Mouse (Mus musculus) neural tube, embryonic 11.5 days (tissue): ENCODE results near the gene Pus1. TPM values are rescaled to one million over a fixed set of nuclear protein-coding genes. Genes with fewer than 3 reads are reported as not detected.

Source experiments
- ATAC-seq: fragments of 200-750 bp; cut with Nextera tagmentation; 2 replicates; pipeline ENCODE4 v1.8.0; 2017; ENCODE audit warnings: moderate number of reproducible peaks, mild to moderate bottlenecking, moderate TSS enrichment, moderate library complexity; ENCODE audit not compliant: insufficient read depth, low FRiP score, low TSS enrichment
- DNase-seq: peaks from one replicate; pipeline ENCODE4 v3.0.0-alpha.2; 2015; ENCODE audit warnings: low spot score
- H3K27ac ChIP-seq: fragments of 300-500 bp; sonication (generic); 2 replicates; pipeline ENCODE4 v1.5.1; 2014; ENCODE audit warnings: low read depth, mild to moderate bottlenecking, low read length
- H3K27me3 ChIP-seq: fragments of 300-500 bp; sonication (generic); 2 replicates; pipeline ENCODE4 v1.6.1; 2014; ENCODE audit warnings: mild to moderate bottlenecking, low read length, mixed read lengths; ENCODE audit not compliant: control insufficient read depth, insufficient read depth
- H3K36me3 ChIP-seq: fragments of 300-500 bp; sonication (generic); 2 replicates; pipeline ENCODE4 v1.6.1; 2014; ENCODE audit warnings: mild to moderate bottlenecking, low read length, moderate library complexity, mixed read lengths; ENCODE audit not compliant: control insufficient read depth, insufficient read depth
- H3K4me1 ChIP-seq: fragments of 300-500 bp; sonication (generic); 2 replicates; pipeline ENCODE4 v1.6.1; 2014; ENCODE audit warnings: low read length, mixed read lengths; ENCODE audit not compliant: control insufficient read depth, insufficient read depth
- H3K4me2 ChIP-seq: fragments of 300-500 bp; sonication (generic); 2 replicates; pipeline ENCODE4 v1.6.1; 2014; ENCODE audit warnings: low read depth, mild to moderate bottlenecking, moderate library complexity
- H3K4me3 ChIP-seq: fragments of 300-500 bp; sonication (generic); 2 replicates; pipeline ENCODE4 v1.5.1; 2014; ENCODE audit warnings: low read depth, low read length
- H3K9ac ChIP-seq: fragments of 300-500 bp; sonication (generic); 2 replicates; pipeline ENCODE4 v1.6.1; 2014; ENCODE audit warnings: mild to moderate bottlenecking, low read length
- H3K9me3 ChIP-seq: fragments of 300-500 bp; sonication (generic); 2 replicates; pipeline ENCODE4 v1.6.1; 2016; ENCODE audit warnings: low read length; ENCODE audit not compliant: control insufficient read depth
- WGBS: fragments of 180-500 bp; shearing (Covaris S2); extraction: QIAGEN DNeasy Blood & Tissue Kit; methylation state at CpG from one replicate; pipeline ENCODE4 v1.1.7; 2014; 5-methylcytosine and 5-hydroxymethylcytosine counted together
- polyA plus RNA-seq: library from polyadenylated mRNA; unstranded; fragments of >200 nt; fragmentation: Nextera tagmentation; extraction: Ambion mirVana; gene quantifications from 2 replicates; pipeline ENCODE4 v1.2.1, GENCODE M21; 2014

Gene Pus1
- 16.7 and 18.4 TPM in 2 replicates for polyA plus RNA-seq

DNA sequence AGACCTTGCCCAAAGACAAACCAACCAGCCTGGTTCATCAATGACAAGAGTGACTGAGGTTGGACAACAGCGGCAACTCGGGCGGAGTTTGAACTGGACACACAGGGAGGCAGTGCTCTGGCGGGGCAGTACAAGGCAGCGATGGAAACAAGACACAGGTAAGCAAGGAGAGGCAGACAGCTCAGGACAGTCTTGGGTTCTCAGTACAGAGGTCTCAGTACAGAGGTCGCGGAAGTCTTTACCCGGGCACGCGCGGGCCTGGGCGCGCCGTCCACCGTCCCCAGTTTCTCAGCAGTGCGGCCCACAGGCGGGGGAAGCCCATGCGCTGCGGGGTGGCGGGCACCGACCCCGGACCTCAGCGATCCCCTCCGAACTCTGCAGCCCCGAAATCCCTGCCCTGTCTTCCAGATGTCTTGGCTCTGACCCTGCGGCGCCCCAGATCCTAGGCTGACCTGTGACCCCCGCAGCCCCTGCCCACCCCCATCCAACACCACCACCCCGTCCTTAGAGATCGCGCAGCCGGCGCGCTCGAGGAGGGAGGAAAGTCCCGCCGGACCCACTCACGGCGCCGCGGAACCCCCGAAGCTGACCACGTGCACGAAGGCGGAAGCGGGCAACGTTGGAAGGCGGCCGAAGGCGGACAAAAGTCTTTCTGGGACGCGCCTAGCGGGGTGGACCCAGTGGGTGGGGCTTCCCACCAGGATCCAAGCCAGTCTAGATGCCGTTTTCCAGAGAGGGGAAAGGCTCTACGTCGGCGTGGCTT is at the start of gene Pus1:
Pus1 (minus strand) TSS at position 662 of the 763 bp plus-strand sequence.
- Histone ChIP-seq H3K36me3 (no peaks in the 10 kb centered on the region; the same call in 1 of the 2 replicates), H3K4me2 (peak within 1 kb of the TSS; percentile 95), H3K4me3 (peak within 1 kb of the TSS; percentile 87), H3K9ac (peak within 1 kb of the TSS; percentile 81), H3K27me3 (no peaks in the 10 kb centered on the region), H3K9me3 (no peaks in the 10 kb centered on the region), H3K27ac (no peak within 1 kb of the TSS), H3K4me1 (peaks cover 5% of the 10 kb centered on the region; the same call in 1 of the 2 replicates)
- peak; percentile 90 for DNase-seq
- under 1% methylated on average over 57 of the region's 57 CpGs for WGBS
- peak; percentile 83 for ATAC-seq

DNA sequence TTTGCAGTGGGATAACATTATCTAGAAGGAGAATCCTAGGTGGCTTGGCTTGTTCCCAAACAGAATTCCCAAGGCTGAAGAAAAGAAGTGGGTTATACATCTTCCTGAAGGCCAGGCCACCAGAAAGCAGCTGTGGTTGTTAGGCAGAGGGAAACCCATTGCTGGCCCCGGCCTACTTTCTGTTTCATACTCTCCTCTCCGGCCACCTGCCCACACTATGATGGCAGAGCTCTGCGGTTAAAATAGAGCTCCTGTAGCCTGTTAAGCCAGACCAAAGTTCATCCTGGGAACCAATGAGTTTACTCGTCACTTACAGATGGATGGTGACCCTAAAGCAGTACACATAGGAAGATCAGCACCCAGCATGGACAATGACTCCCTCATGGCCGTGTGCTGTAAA is 47.1 kb upstream of the Pus1 start:
- DNase-seq = no peak
- WGBS = 87% methylated on average over 5 of the region's 5 CpGs

DNA sequence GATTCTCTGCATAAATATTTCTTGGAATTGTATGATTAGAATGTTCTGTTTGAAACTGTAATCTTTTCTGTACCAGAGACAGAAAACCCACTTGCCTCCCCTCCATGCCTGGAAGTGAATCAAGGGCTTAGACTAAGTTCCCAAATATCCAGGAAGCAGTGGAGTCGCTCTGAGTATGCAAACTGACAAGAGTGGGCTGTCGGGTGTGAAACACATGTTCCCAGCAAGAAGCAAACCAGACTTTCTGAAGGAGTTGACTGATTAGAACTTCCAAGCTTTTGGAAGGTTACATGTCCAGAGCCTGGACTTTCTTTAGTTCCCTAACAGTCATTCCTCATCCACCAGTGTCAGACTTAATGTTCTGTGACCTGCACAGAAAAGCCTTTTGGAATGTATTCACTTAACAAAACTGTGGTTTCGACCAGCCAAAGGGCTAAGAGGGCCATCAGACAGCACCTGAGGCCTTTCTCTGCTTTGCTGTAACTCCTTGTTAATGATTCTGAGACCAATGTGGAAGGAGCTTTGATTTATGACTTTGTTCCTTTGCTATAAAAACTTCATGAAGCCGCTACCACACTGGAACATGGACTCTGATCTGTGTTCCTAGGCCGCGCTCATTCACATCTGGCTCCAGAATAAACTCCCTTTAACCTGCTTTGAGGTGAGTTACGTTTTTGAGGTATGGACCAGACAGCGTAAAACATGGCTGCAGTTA is 46.5 kb upstream of the Pus1 start:
- H3K9me3 ChIP-seq = no peaks in the 10 kb centered on the region
- 81% methylated on average over 8 of the region's 8 CpGs for WGBS
- no peak for DNase-seq
- H3K36me3 ChIP-seq = no peaks in the 10 kb centered on the region
- no peaks in the 10 kb centered on the region for H3K4me1 ChIP-seq
- H3K27me3 ChIP-seq = no peaks in the 10 kb centered on the region
- H3K4me2 ChIP-seq = no peak overlapping the region
- H3K9ac ChIP-seq = no peak overlapping the region
- no peak for ATAC-seq
- H3K4me3 ChIP-seq = no peak overlapping the region
- no peak overlapping the region for H3K27ac ChIP-seq

More for the DNA sequence above, 47.1 kb upstream of the Pus1 start:
- ATAC-seq = no peak
- no peak overlapping the region for H3K4me2 ChIP-seq
- H3K27ac ChIP-seq = no peak overlapping the region
- H3K9me3 ChIP-seq = no peaks in the 10 kb centered on the region
- no peak overlapping the region for H3K9ac ChIP-seq
- H3K4me1 ChIP-seq = no peaks in the 10 kb centered on the region
- no peak overlapping the region for H3K4me3 ChIP-seq
- H3K27me3 ChIP-seq = no peaks in the 10 kb centered on the region
- no peaks in the 10 kb centered on the region for H3K36me3 ChIP-seq

DNA sequence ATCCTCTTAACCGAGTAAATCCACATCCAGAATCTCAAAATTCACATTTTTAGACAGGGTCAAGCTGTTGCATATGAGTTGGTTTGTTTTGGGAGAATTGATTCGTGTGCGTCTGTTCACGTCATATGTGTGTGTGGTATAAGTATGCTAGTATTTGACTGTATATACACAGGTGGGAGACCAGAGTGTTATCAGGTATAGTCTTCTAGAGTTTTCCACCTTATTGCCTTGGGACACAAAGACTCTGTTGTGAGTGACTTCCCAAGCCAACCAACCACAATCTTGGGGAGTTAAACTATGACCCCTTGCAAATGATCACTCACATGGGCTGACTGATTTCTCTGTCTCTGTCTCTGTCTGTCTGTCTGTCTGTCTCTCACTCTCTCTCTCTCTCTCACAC is 44.0 kb upstream of the Pus1 start:
- no peaks in the 10 kb centered on the region for H3K36me3 ChIP-seq
- WGBS = 92% methylated on average over 4 of the region's 4 CpGs

DNA sequence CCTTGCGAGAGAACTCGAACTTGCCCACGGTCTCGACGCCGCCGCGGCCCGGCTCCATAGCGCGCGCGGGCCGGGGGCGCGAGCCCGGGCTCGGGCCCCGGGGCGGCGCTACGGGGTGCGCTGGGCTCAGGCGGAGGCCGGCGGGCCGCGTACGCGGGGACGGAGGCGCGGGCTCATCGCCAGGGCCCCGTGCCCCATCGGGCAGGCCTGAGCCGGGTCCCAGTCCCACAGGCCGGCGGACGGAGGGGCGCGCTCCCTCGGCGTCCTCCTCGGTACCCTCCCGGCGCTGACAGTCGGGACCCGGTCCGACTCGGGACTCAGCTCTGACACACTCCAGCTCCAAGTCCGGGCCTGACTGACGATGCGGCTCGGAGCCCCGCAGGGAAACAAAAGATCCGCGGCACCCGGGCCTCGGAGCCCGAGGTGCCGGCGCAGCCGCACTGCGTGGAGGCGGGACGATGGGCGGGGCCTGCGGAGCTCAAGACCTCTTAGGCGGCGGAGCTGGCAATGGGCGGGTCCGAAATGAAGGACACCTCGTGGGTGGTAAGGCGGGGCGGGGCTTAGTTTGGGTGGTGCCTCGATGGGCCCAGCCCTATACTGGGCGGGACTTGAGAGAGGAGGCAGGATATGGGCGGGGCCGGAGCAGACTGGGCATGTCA is 29.3 kb upstream of the Pus1 start, which contains the start of gene Ulk1:
Ulk1 (minus strand) TSS at position 431 of the 659 bp plus-strand sequence.
- Histone ChIP-seq H3K36me3 (no peaks in the 10 kb centered on the region), H3K4me3 (peak within 1 kb of the TSS; percentile 94), H3K27ac (peak within 1 kb of the TSS; percentile 76), H3K4me1 (peaks cover 20% of the 10 kb centered on the region), H3K4me2 (peak within 1 kb of the TSS; percentile 99), H3K9me3 (no peaks in the 10 kb centered on the region), H3K27me3 (no peaks in the 10 kb centered on the region), H3K9ac (peak within 1 kb of the TSS; percentile 96)
- DNase-seq (peak; percentile 99), ATAC-seq (peak; percentile 93)
- under 1% methylated on average over 76 of the region's 80 CpGs for WGBS

More for the DNA sequence above, 44.0 kb upstream of the Pus1 start:
- Histone ChIP-seq H3K4me1 (no peaks in the 10 kb centered on the region), H3K4me2 (no peak overlapping the region), H3K27me3 (no peaks in the 10 kb centered on the region), H3K4me3 (no peak overlapping the region), H3K9me3 (no peaks in the 10 kb centered on the region), H3K9ac (no peak overlapping the region), H3K27ac (no peak overlapping the region)
- ATAC-seq = no peak
- no peak for DNase-seq

DNA sequence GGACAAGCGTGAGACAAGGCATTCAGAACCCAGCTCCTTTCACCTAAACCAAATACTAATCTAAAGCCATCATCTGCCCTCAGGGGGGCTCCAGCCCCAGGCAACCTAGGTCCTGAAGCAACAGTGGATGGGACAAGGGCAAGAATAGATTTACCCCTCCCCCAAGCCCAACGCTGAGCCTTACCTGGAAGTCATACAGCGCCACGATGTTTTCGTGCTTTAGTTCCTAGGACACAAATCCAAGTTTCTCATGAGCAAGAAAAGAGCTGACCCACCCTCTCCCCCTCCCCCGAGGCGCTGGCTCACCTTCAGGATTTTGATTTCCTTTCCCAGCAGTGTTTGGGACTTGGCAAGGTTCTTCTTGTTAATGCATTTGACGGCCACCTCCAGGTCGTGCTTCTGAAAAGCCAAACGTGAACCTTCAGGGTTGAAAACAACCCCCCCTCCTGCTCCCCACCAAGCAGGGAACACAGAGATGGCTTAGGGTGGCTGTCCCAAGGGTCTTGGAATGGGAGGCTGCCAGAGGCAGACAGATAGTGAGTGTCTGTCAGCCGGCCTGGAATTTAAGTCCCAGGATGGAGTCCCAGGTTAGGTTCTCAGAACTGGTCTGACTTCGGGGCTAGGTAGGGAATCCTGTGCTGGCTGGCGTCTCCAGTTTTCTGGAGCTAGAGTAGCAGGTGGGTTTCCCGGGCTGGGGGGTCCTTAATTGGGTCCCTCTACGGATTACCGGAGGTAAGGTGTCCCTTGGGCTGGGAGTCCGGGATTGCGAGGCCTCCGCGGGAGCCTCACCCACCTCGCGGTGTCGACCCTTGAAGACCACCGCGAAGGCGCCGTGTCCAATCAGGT is 28.6 kb upstream of the Pus1 start:
- peak overlapping the region; percentile 99 for H3K4me2 ChIP-seq
- WGBS = 2% methylated on average over 27 of the region's 27 CpGs
- no peaks in the 10 kb centered on the region for H3K27me3 ChIP-seq
- H3K27ac ChIP-seq = peak overlapping the region; percentile 76
- peaks cover 20% of the 10 kb centered on the region for H3K4me1 ChIP-seq
- no peaks in the 10 kb centered on the region for H3K36me3 ChIP-seq
- H3K9ac ChIP-seq = peak overlapping the region; percentile 96
- ATAC-seq (no peak; the same call in 1 of the 2 replicates), DNase-seq (peak; percentile 32)
- peak overlapping the region; percentile 94 for H3K4me3 ChIP-seq
- H3K9me3 ChIP-seq = no peaks in the 10 kb centered on the region

DNA sequence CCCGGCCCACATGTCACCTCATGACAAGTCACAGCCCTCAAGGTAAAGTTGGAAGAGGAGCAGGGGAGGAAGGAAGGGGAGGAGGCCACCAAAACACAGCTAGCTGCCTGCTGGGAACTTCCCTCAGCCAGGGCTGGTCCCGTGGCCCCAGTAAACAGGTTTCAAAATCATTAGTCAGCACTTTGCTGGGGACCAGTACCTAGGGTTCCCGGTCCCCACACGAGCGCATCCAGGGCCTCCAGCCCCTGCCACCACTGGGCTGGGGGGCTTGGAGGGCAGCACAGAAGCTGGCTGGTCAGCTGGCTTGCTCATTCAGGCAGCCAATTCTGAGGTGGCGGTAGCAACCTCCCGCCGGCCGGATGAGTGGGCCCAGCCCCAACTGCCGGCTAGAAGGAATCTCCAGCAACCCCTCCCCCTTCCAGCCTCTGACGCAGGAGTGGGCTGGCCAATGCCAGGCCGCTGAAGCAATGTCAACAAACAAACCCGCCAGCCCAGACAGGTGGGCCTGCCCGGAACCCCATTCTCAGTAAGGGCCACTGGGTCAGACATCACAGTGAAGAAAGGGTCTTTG is 27.7 kb upstream of the Pus1 start:
- H3K4me3 ChIP-seq = peak overlapping the region; percentile 94
- H3K9ac ChIP-seq = peak overlapping the region; percentile 96
- DNase-seq (peak; percentile 82), ATAC-seq (peak; percentile 43; the same call in 1 of the 2 replicates)
- H3K9me3 ChIP-seq = no peaks in the 10 kb centered on the region
- H3K4me1 ChIP-seq = peaks cover 20% of the 10 kb centered on the region
- no peaks in the 10 kb centered on the region for H3K27me3 ChIP-seq
- H3K4me2 ChIP-seq = peak overlapping the region; percentile 99
- H3K36me3 ChIP-seq = no peaks in the 10 kb centered on the region
- 4% methylated on average over 14 of the region's 14 CpGs for WGBS
- no peak overlapping the region for H3K27ac ChIP-seq
